Mouse (Mus musculus) testis, adult 10 weeks (tissue): ENCODE measurements around the gene Slc2a4. TPM values are rescaled to one million over a fixed set of nuclear protein-coding genes. Genes with fewer than 3 reads are reported as not detected.

ENCODE experiments used
- polyA plus RNA-seq: library from polyadenylated mRNA; stranded (reverse); fragments of 350-450 nt; fragmentation: Illumina TruSeq; extraction: RNeasy Lipid Tissue Mini Kit (QIAGEN cat#74804); gene quantifications from one replicate; pipeline ENCODE4 v1.2.3, GENCODE M21; 2014; ENCODE audit warnings: low read depth, low replicate concordance

Gene Slc2a4
- polyA plus RNA-seq, result 0.07 TPM

GRCm38 (mm10) chr11:69948066-69948762, at the start of gene Slc2a4:
Gene Slc2a4 (minus strand): TSS chr11:69948188.

GRCm38 (mm10) chr11:69995391-69995960, 47.5 kb upstream of the Slc2a4 start, which contains the start of gene Phf23:
Gene Phf23 (plus strand): TSS chr11:69995777.

DNA sequence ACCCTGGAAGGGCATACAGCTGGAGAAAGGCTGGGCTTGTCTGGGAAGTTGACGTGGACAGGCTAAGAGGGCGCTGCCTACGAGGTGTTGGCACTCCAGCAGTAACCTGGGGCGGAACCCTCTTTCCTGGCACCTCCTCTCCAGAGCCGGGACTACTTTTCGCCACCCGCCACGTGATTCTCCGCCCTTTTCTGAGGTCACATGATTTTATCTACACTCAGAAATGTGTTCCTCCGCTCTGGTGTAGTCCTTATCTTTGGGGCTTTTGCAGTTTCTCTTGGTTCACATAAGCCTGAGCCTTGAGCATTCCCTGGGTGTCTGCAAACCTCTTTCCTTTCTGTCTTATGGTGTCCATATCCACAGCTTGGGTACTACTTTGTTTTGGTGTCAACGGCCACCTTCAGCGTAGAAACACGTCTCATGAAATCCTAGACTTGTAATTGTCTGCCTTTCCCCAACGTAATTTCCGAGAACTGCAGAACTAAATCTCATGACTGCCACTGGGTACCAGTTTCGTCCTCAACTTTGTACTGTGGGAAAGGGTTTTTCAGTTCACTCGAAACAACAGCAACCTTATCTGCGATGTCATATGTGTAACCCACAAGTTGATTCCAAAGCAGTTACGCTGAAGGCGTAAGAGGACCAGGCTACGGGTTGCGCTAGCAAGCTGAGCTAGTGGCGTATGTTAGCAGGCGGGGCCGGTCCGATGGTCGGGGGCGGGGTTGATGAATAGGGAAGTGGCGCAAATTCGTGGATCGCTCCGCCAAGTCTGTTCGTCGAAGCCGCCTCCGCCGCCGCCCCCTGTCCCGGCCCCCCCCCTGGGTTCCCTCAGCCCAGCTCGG, 43.1 kb upstream of the Slc2a4 start, which contains the start of gene Gabarap:
Gene Gabarap, plus strand, starts transcription at position 294 of the 842 bp plus-strand sequence.

DNA sequence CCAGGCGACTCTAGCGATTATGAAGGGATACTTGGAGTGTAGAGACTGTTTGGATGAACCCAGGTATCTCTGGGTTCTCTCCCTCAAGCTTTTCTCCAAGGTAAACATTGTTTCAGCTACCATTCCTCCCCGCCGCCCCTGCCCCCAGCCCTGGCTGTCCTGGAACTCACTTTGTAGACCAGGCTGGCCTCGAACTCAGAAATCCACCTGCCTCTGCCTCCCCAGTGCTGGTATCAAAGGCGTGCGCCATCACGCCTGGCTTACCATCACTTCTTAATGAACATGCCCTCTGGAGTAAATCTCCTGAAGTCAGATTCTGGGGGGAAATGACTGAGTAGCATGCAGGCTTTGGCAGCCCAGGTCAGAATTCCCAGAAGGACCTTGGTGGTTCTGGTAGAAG, 34.2 kb upstream of the Slc2a4 start, which contains the start of gene Elp5:
Gene Elp5, minus strand, starts transcription at position 293 of the 400 bp plus-strand sequence.

GRCm38 (mm10) chr11:69981141-69981762, 33.3 kb upstream of the Slc2a4 start, which contains the start of gene Ctdnep1:
Gene Ctdnep1 (plus strand): TSS chr11:69981156.

DNA sequence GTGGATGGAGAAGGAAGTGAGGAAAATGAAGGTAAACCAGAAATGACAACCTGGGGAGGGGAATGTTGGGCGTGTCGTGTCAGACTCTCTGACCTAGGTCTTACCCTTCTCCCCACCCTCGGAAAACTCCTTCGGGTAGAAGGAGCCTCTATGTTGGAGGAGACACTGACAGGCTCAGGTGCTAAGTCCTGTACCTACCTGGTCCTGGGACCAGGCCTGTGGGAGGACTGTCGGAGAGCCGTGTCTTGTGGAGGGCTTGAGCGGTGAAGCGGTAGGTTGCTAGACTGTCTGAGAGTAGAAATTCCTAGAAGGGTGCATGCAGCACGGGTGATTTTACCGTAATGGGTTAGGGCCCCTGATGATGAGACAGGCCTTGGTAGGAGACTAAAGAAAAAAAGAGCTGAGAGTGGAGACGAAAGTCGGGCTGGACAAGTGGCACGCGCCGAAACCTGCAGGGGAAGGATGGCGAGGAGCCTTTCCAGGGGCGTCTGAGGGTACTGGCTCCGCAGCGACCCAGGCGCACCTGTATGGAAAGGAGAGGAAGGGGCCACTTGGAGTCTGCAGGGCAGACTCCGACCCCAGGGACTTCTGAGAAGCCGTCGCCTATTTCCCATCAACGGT, 16.8 kb upstream of the Slc2a4 start, which contains the start of gene Cldn7:
Gene Cldn7, plus strand, starts transcription at position 130 of the 621 bp plus-strand sequence.

DNA sequence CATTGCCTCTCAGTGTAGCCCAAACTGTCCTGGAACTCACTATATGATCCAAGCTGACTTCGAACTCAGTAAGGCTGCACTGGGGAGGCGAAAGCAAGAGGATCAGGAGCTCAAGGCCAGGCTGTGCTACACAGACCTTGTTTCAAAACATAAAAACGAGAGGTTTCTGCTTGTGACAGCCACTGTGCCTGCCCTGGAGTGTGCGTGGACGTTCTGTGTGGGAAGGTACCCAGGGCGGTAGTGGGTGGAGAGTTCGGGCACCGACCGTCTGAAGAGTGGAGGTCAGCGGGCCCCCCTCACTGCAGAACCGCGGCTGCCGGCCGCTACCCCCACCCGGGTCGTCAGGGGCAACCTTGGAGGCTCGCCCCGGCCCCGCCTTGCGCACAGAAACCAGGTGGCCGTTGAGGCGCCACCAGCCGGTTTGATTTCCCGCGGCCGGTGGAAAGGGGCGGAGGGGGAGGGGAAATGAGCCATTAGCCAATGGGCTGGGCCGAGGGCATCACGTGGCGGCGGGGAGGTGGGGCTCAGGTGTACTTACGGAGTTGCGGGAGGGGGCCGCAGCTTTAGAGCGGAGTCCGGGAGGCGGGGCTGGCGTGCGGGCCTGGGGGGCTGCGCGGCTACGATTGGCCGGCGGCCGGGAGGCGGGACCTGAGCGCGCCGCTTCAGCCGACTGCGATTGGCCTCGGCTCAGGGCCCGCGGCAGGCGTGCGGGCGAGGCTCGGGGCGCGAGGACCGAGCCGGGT, 12.7 kb downstream of the Slc2a4 start, which contains the start of gene Ybx2:
Gene Ybx2, plus strand, starts transcription at position 660 of the 743 bp plus-strand sequence.

DNA sequence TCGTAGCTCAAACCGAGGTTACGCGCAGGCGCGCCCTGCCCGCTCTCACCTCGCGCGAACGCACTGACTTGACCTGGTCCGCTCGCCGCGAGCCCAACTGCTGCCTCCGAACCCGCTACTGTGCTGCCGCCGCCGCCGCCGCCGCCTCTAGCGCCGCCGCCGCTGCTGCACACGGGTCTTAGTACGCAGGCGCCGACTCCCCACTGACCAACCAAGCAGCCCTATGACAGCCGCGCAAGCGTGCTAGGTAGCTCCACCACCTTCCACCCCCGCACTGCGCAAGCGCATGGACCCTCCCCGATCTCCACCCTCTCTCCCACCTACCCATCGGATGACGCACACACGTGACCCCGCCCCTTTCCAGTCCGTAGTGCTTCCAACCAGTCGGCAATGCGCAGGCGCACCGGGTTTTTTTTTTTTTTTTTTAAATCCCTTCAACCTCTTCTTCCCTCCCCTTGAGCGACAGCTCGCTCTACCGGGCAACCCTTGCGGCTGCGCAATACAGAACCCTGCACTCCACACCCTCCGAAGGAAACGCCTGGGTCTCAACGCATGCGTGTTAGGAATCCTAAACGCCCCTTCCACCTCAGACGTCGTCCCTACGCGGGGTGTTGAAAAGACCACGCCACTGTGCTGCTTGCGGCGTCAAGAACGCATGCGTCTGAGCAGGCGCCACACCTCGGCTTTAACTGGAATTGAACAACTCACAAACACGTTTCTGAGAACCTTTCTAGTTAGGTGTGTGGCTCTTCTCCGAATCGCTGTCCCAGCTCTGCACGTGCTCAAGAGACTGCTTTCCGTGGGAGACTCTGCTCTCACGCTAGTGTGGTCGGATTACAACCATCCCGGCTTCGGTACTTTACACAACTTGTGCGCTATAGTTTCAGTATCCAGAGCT, 26.6 kb downstream of the Slc2a4 start, which contains the start of gene Eif5a:
Gene Eif5a, minus strand, starts transcription at position 845 of the 898 bp plus-strand sequence.

DNA sequence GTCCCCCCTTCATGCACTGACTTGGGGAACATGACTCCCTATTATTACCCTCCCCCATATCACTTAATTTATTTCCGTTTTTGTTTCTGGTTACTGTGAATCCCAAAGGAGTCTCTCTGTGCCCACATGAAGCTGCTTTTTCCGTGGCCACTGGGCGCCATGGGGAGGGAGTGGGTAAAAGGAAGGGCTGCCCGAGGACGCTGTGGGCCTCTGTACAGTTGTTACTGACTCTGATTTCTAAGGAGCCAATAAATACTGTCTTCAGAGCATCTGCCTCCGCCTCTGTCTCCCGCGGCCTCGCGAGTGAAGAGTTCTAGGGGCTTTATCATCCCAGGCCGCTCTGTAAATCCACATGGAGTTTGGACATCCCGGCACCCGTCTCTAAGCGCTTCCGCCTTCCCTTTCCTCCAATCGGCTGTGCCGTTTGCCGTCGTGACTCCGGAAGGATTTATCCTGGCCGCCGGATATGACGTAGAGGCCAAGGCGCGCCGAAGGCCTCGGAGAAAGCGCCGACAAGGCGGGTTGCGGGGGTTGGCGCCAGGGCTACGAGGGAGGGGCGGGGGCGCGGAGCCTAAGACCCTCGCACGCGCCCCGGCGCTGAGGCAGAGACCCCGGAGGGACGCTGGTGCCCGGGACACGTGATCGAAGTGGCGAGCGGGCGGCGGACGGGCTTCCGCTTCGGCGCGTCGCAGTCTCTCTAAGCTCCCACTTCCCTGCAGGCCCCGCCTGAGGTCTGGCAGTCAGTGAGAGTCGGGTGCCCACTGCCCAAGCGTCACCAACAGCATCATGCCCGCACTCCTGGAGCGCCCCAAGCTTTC, 34.2 kb downstream of the Slc2a4 start, which contains the start of gene Gps2:
Gene Gps2, plus strand, starts transcription at position 335 of the 818 bp plus-strand sequence.

GRCm38 (mm10) chr11:69900471-69901405, 47.2 kb downstream of the Slc2a4 start, which contains the start of the genes 2810408A11Rik and Neurl4:
Gene 2810408A11Rik (minus strand): TSS chr11:69900987.
Gene Neurl4 (plus strand): TSS chr11:69901072.

DNA sequence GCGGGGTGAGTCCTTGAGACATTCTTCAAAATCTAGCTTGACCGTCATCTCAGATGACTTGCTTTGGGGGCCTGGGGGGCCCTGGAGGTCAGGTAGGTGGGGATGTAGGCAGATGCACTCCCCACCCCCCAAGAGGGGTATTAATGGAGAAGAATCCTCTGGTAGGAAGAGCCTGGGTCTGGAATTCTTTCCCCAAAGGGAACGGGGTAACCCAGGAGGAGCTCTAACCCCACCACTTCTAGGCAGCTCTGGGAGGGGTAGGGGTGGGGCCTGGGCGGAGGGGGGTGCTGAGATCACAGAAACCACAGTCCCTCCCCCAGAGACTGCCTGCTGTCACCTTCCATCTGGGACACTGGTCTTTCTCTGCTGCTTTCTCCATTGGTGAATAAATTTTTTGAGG, 52.7 kb downstream of the Slc2a4 start, which contains the start of gene Acap1:
Gene Acap1, minus strand, starts transcription at position 249 of the 400 bp plus-strand sequence.

Other genes with a start within 250 kb of the Slc2a4 start
- 43.5 TPM for gene Polr2a, start 189.6 kb downstream of the Slc2a4 start, polyA plus RNA-seq
- gene Slc35g3, start 186.2 kb downstream of the Slc2a4 start, polyA plus RNA-seq, result 33.7 TPM
- 3.6 TPM for gene Zbtb4, start 182.3 kb downstream of the Slc2a4 start, polyA plus RNA-seq
- 0.24 TPM for gene Chrnb1, start 152.2 kb downstream of the Slc2a4 start, polyA plus RNA-seq
- gene Fgf11, start 146.3 kb downstream of the Slc2a4 start, polyA plus RNA-seq, result 3.7 TPM
- not detected for gene Tmem102, start 142.6 kb downstream of the Slc2a4 start, polyA plus RNA-seq
- 131 TPM for gene Gm39566, start 132.9 kb downstream of the Slc2a4 start, polyA plus RNA-seq
- gene Spem2, start 129.7 kb downstream of the Slc2a4 start, polyA plus RNA-seq, result 15.9 TPM
- gene Spem1, start 126.0 kb downstream of the Slc2a4 start, polyA plus RNA-seq, result 145 TPM
- 0.17 TPM for gene Nlgn2, start 110.4 kb downstream of the Slc2a4 start, polyA plus RNA-seq
- gene Tmem256, start 109.7 kb downstream of the Slc2a4 start, polyA plus RNA-seq, result 4.6 TPM
- 0.28 TPM for gene Plscr3, start 101.8 kb downstream of the Slc2a4 start, polyA plus RNA-seq
- gene Tnk1, start 89.5 kb downstream of the Slc2a4 start, polyA plus RNA-seq, result 0.07 TPM
- gene Tmem95, start 70.2 kb downstream of the Slc2a4 start, polyA plus RNA-seq, result 8.3 TPM
- gene Kctd11, start 66.8 kb downstream of the Slc2a4 start, polyA plus RNA-seq, result 0.22 TPM
- 1.7 TPM for gene Acap1, start 52.6 kb downstream of the Slc2a4 start, polyA plus RNA-seq
- 291 TPM for gene 2810408A11Rik, start 47.2 kb downstream of the Slc2a4 start, polyA plus RNA-seq
- gene Neurl4, start 47.1 kb downstream of the Slc2a4 start, polyA plus RNA-seq, result 5.5 TPM
- gene Gps2, start 34.3 kb downstream of the Slc2a4 start, polyA plus RNA-seq, result 66.3 TPM
- 247 TPM for gene Eif5a, start 26.2 kb downstream of the Slc2a4 start, polyA plus RNA-seq
- 1,705 TPM for gene Ybx2, start 12.4 kb downstream of the Slc2a4 start, polyA plus RNA-seq
- gene Cldn7, start 16.6 kb upstream of the Slc2a4 start, polyA plus RNA-seq, result 0.36 TPM
- 35.9 TPM for gene Ctdnep1, start 33.0 kb upstream of the Slc2a4 start, polyA plus RNA-seq
- gene Elp5, start 34.3 kb upstream of the Slc2a4 start, polyA plus RNA-seq, result 70.4 TPM
- gene Gabarap, start 43.0 kb upstream of the Slc2a4 start, polyA plus RNA-seq, result 586 TPM
- gene Phf23, start 47.6 kb upstream of the Slc2a4 start, polyA plus RNA-seq, result 12.7 TPM
- gene Dvl2, start 52.4 kb upstream of the Slc2a4 start, polyA plus RNA-seq, result 0.98 TPM
- 3.9 TPM for gene Acadvl, start 67.2 kb upstream of the Slc2a4 start, polyA plus RNA-seq
- gene Dlg4, start 68.8 kb upstream of the Slc2a4 start, polyA plus RNA-seq, result 0.46 TPM
- not detected for gene Asgr1, start 105.9 kb upstream of the Slc2a4 start, polyA plus RNA-seq
- not detected for gene Asgr2, start 144.5 kb upstream of the Slc2a4 start, polyA plus RNA-seq
- 0.73 TPM for gene Mgl2, start 182.1 kb upstream of the Slc2a4 start, polyA plus RNA-seq
- gene Clec10a, start 208.0 kb upstream of the Slc2a4 start, polyA plus RNA-seq, result 1.9 TPM